Mouse (Mus musculus): Measurements from ENCODE around the gene Tunar.
A peak's percentile ranks its signal among the peaks of the same experiment; 100 is the strongest.

Tunar gene

DNA sequence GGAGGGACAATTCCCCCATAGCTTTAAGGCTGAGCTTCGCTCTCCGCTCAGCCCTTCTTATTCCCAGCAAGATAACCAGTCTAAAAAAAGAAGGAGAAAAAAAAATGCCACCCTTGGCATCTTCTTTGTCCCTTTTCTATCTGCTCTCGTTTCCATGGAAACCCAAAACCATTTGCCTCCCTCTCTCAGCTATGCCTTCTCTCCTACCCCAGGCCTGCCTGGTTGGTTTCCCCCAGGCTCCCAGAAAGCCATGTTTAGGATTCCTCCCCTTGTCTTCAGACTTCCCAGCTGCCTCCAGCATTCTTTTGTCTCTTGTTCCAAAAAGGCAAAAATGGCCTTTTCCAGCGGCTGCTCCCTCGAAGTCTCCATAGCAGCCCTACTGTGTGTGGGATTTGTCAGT lies 70.1 kb downstream of the Tunar start:
- DNase-seq (ENCODE audit: low spot score) = no peak

GRCm38 (mm10) chr12:105406008-105406407 lies 72.3 kb downstream of the Tunar start:
- no peak for DNase-seq (ENCODE audit: low spot score)

DNA sequence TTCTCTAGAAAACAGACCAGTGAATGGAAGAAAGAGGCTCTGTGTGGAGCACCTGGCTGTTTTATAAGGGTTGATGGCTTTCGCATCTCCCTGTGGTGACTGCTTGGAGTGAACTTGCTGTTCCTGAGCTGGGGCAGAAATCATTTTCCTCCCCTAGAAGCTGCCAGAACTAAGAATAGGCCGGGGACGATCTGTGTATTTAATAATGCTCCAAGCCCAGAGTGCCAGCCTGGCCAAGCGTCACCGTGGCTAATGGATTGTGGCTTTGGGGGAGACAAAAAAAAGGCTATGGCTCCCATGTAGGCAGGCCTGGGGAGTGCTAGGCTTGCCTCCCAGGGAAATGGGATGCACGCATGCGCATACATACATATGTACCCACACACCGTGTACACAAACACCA lies 80.2 kb downstream of the Tunar start:
- DNase-seq (ENCODE audit: low spot score) = no peak

GRCm38 (mm10) chr12:105420476-105420875 lies 86.8 kb downstream of the Tunar start:
- no peak for DNase-seq (ENCODE audit: low spot score)

GRCm38 (mm10) chr12:105426541-105426940 lies 92.9 kb downstream of the Tunar start:
- no peak for DNase-seq (ENCODE audit: low spot score)

- peak; percentile 84 for DNase-seq (ENCODE audit: low spot score)
Measured at GRCm38 (mm10) chr12:105427039-105427757, 93.5 kb downstream of the Tunar start.

- DNase-seq (ENCODE audit: low spot score) = no peak
Measured at GRCm38 (mm10) chr12:105431872-105432271, 98.2 kb downstream of the Tunar start.

DNA sequence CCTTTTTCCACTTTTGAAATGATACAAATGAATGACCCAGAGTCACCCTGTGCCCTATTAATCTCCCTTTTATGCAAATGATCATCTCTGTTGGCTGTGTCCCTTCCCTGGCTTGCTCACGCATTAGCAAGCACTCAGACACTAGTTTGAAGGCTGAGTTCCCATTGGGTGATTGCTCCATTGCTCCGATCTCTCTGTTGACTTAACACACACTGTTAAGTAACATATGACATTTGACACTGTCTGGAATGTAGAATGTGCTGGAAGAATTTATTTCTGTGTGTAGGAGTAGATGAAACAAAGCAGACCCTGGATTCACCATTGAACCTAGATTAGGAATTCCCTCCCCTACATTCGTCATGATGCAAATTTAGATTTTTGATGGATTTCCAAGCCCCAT lies 99.1 kb downstream of the Tunar start:
- no peak for DNase-seq (ENCODE audit: low spot score)
